Mouse (Mus musculus) heart, postnatal 0 days (tissue): ENCODE results near the gene Plac9b.
"Not testable (repeated sequence)": the region's sequence is repeated elsewhere in the genome, so short reads cannot be mapped to it uniquely, and the experiment has no call there.

Experiments used
- CTCF ChIP-seq: IDR thresholded peaks from 2 replicates; pipeline ENCODE4 v1.5.1; 2016; ENCODE audit warnings: antibody characterized with exemption, control low read depth, low read depth
- EP300 ChIP-seq: IDR thresholded peaks from 2 replicates; pipeline ENCODE4 v1.6.1; 2016; ENCODE audit warnings: antibody characterized with exemption, low read depth

DNA sequence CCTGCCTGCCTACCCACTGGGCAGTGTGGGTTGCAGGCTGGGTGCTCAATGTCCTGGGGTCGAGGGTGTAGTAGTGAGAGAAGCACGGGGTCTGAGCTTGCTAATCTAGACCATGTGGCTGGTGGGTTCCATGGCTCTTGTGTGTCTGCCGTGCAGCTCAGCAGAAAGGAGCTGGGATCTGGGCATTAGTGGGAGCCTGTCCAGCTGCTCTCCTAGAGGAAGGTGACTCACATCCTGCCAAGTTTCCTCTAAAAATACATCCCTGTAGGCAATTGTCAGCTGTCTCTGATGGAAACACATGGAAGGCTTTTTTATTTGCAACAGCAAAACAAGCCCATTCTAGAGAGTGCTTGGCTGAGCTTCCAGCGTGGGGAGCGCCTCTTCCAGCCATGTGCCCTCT is 19.9 kb downstream of the Plac9b start:
- not testable (repeated sequence) for TF ChIP-seq EP300, CTCF
